Mouse (Mus musculus): ENCODE data around the gene Rtn4rl1.

- TF ChIP-seq CTCF (IDR thresholded peaks at IDR 0.05; ENCODE audit: borderline replicate concordance, insufficient read depth, low read length): no peak
- no peak for TF ChIP-seq POLR2A (IDR thresholded peaks at IDR 0.05; ENCODE audit: low read depth, low read length)
These were observed 67.4 kb downstream of the Rtn4rl1 start for GRCm38 (mm10) chr11:75261016-75261415.
